Mouse (Mus musculus) neutrophil, adult 5-6 weeks (primary cell): ENCODE results near the gene Igf2bp3. TPM values are rescaled to one million over a fixed set of nuclear protein-coding genes. Genes with fewer than 3 reads are reported as not detected.

Source experiments
- ATAC-seq: fragments of 151-379, 151-347 bp; 2 replicates; pipeline ENCODE4 v1.8.0; 2017; ENCODE audit warnings: mild to moderate bottlenecking, moderate TSS enrichment; ENCODE audit not compliant: insufficient number of reproducible peaks, poor library complexity, low FRiP score, severe bottlenecking; ENCODE audit errors: extremely low read depth
- total RNA-seq: library from RNA; stranded (forward); fragments of 200-1000 nt; gene quantifications from 2 replicates; pipeline ENCODE4 v1.2.3, GENCODE M21; 2017

Igf2bp3 gene
- total RNA-seq, 1 experiment from 2014 or later, result 0.35 TPM

- ATAC-seq, result no peak
Measured at GRCm38 (mm10) chr6:49194536-49194935, 20.2 kb downstream of the Igf2bp3 start.

DNA sequence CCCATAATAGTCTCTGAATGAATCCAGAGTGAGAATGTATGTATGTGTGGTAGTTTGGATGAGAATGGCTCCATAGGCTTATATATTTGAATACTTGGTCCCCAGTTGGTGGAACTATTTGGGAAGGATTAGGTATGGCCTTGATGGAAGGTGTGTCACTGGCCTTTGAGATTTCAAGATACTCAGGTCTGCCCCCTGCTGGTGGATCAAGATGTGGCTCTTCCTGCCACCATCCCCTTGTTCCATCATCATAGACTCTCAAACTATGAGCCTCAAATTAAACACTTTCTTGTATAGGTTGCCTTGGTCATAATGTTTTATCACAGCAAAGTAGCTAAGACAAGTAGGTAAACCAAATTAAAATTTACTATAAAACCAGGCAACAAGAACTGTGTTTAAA lies 25.4 kb downstream of the Igf2bp3 start:
- ATAC-seq, result no peak

GRCm38 (mm10) chr6:49187299-49187698 lies 27.5 kb downstream of the Igf2bp3 start:
- no peak for ATAC-seq

GRCm38 (mm10) chr6:49176018-49176417 lies 38.7 kb downstream of the Igf2bp3 start:
- ATAC-seq, result no peak

DNA sequence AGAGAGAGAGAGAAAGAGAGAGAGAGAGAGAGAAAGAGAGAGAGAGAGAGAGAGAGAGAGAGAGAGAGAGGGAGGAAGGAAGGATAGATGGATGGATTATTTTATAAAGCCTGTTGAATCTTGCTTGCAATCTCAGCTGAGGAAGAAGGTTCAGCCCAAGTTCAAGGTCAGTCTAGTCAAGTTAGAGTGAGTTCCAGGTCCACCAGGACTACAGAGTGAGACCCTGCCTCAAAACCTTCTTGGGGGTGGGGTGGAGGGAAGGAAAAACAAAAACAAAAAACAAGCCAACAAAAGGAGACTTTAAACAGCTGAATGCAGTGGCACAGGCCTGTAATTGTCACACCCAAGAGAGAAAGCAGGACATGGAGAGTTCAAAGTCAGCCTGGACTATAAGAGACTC lies 40.1 kb downstream of the Igf2bp3 start:
- no peak for ATAC-seq

DNA sequence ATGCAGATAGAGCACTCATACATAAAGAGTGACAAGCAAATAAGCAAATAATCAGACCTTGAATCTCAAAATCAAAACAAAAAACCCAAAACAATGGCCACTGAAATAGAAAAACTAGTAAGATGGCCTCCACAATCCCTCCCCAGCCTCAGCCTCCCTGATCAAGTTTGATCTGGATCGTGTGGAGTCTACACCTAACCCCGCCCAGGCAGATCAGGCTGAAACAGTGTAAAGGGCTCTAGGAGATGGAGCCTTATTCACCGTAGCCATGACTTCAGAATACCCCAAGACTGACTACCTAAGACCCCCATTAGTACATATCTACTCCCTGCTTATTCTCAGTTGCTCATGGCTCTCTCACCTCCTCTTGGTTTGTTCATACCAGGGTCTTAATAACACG lies 41.1 kb downstream of the Igf2bp3 start:
- ATAC-seq, result no peak

- ATAC-seq, result no peak
Measured at GRCm38 (mm10) chr6:49173265-49173664, 41.5 kb downstream of the Igf2bp3 start.

DNA sequence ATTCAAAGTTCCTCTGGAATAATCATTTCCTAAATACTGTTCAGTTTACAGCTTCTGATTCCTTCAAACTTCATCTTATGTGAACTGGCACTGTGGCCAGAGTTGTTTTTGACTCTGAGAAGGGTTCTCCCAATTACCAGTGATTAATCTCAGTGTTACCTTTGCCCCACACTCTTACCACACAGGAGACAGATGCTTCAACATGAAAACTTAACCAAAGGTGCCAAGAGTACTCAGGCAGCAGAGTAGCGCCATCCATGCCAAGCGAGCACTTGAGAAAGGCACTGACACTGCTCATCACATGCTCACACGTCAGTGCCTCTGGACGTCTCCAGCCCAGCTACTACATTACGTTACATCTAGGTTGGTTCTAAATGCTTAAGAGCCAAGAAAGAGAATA lies 43.5 kb downstream of the Igf2bp3 start:
- ATAC-seq, result no peak

DNA sequence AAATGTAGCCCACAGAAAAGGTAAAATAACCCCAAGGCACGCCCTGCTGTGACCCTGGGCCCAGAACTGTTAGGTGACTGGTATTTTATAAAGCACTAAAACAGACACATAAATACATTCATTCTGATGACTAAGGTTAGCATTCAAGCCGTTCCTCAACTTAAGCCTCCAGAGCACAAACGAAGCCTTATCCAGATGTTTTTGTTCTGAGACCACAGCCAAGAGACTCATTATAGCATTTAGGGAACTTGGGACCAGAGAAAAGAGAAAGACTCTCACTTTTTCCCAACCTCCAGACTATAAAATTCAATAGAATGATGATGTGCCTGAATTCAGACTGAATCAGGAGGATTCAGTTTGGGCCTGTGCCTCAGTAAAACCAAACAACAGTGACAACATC lies 46.1 kb downstream of the Igf2bp3 start:
- ATAC-seq, result no peak

DNA sequence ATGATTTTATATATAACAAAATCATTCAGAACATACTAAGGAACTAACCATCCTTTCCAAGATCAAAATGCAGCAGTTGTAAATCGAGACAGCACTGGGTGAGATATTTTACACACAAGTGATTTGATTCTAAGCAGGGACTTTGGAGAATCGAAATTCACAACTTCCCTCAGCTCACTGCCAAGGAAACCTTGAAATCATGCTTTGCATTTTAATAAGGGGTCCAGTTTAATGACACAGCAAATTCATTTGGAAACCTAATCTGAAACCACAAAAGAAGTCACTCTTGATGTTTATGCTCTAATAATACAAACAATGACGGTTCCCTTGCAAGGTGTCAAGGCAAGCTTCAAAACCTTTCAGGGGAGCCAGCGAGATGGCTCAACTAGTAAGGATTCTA lies 47.4 kb downstream of the Igf2bp3 start:
- ATAC-seq, result no peak

GRCm38 (mm10) chr6:49166318-49166717 lies 48.4 kb downstream of the Igf2bp3 start:
- ATAC-seq, result no peak

DNA sequence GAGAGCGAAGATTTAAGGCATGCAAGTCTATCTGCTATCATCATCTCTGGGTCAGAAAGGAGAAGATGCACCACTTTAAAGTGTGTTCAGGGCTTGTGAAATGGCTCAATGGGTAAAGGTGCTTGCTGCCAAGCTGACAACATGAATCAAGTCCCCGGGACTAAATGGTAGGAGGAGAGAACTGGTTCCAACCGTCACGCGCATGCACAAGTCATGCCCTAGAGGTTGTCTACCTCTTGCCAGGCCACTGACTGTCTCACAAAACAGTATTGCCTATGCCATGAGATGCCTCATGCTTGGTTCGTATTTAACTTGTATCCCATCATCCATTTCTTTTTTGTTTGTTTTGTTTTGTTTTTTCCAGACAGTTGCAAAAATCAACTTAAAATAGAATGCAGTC lies 48.9 kb downstream of the Igf2bp3 start:
- ATAC-seq, result no peak

GRCm38 (mm10) chr6:49165101-49165500 lies 49.7 kb downstream of the Igf2bp3 start:
- no peak for ATAC-seq

GRCm38 (mm10) chr6:49164701-49165100 lies 50.1 kb downstream of the Igf2bp3 start:
- ATAC-seq, result no peak

DNA sequence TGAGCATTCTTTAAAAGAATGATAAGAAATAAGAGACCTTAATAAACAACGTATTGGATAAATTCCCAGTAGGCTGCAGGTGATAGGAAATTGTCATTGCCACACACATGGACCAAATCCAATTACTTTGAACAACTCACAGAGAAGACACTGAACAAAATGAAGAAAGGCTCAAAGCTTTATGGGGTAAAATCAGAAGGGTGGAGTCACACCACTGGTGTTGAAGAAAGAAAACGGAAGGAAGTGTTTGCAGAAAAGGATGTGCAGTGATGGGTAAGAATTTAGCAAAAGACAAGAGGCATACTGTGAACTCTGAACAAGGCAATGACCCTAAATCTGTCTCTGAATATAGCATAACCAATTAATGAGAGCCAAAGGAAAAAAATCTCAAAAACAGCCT lies 54.8 kb downstream of the Igf2bp3 start:
- ATAC-seq, result no peak

DNA sequence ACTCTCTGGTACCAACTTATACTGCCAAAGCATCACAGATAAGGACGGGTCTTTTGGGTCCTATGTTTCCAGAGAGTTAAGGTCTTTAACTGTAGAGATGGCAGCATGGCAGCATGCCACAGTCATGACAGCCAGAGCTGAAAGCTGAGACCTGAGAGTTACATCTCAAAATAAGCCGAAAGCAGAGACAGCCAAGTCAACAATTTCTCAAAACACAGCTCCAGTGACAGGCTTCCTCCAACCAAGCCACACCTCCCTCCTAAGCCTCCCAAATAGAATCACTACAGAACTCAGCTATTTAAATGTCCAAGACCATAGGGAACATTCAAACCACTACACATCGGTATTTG lies 58.0 kb downstream of the Igf2bp3 start:
- ATAC-seq, result no peak

DNA sequence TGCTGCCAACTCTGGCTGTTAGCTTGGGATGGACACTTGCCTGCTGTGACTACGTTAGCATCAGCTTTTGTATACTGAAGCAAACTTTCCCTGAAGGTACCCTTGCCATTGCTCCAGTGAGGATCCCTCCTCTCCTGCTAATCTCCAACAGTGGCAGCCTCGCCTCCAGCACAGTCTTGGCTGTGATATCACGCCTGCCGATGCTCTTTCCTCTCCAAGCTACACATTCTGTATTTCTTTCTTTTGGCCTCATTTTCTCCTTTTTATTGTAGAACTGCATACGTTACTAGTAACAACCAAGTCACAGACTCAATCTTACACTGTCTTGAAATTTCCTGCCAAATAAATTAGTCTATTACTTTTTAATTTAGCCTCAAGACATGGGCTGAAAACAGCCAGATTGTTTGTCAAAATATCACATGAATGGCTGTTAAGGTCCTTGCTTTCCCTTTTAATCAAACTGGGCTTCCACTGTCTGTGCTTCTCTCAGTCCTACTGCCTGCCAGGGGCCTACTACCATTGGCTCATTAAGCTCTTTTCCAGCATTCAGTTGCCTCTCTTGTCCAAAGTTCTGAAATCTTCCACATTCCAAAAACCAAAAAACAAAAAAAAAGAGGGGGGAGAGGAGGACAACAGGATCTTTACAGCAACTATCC lies 58.5 kb downstream of the Igf2bp3 start:
- no peak for ATAC-seq

DNA sequence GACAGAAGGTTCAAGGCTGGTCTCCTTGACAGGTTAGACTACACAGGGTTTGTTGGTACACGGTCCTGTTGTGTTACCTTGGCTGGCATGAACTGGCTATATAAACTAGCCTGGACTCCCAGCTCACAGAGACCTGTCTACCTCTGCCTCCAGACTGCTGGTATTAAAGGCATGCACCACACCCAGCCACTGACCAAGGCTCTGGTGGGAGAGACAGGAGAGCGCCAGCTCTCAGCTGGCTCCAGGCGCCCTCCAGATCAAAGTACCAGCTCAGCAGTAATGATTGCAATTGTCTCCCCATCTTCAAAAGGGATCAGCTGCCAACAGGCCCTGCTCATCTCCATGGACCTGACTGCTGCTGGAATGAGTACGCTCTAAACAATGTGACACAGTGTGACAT lies 63.3 kb downstream of the Igf2bp3 start:
- no peak for ATAC-seq

DNA sequence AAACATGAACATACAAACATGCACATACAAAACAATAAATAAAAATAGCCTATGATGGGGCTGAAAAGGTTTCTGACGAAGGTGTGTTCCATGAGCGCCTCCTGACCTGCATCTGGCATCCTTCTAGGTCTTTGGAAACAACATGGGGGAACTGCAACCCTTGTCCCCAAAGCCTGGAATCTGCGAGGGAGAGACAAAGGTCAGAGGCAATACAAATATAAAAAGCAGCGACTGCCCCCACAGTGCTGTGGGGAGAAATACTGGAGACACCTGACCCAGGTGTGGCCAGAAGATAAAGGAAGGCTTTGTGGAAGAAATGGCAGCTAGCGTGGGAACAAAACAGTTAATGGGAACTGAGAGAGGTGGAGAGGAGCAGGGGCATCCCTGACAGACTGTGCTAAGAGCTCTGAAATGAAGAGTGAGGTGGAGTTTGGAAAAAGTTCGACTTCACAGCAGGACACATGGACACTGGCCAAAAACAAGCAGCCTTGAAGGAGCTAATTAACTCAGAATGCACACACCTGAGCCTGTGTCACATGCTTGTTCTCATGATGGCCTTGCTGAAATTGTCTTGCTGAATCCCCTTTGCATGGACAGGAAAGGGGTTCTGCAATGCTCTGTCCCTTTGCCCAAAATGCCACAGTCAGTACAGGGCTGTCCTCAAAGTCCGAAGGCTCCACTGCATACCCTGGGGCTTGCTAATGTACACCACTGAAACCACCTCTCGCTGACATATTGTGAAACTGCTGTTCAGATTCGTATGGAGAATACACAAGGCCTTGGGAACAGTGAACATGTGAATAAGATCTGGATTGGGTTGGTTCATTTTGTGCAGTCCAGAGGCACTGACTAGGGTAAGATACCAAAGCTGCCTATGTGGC lies 64.2 kb downstream of the Igf2bp3 start:
- ATAC-seq, result no peak

GRCm38 (mm10) chr6:49149202-49149930 lies 65.4 kb downstream of the Igf2bp3 start:
- ATAC-seq, result no peak
